In genomic region chr11:114071998-114072397, GRCm38 (mm10) we compare ENCODE assay signal across 8 mouse cellular contexts. TPM values are rescaled to one million over a fixed set of nuclear protein-coding genes. Genes with fewer than 3 reads are reported as not detected.
DNase-seq lines count a peak whose midpoint lies in the region; TF ChIP-seq lines count a peak whose summit lies in the region.

No protein-coding gene starts in this region.

- no peak overlapping the region for H3K4me3 ChIP-seq in lung, adult 2 months (replicated peaks; ENCODE audit: extremely low read depth, low read depth, low read length)

- no peak for TF ChIP-seq POLR2A in lung, adult 2 months (IDR thresholded peaks at IDR 0.05; ENCODE audit: borderline replicate concordance, extremely low read depth, low read depth, low read length)

- DNase-seq in gastrocnemius, adult 18-20 months (ENCODE audit: low spot score), result peak; percentile 27
- DNase-seq in gastrocnemius, adult 8-10 months (ENCODE audit: low spot score in 2 of 2), result no peak
- DNase-seq in ovary, postnatal 10 days (ENCODE audit: low spot score), result peak; percentile 24
- DNase-seq in ovary, adult 18-20 months (ENCODE audit: low spot score), result no peak
- DNase-seq in forelimb bud, embryonic 11.5 days (ENCODE audit: low read depth, low spot score), result peak; percentile 57
- DNase-seq in lung, adult 2 months, result no peak
- DNase-seq in thymus, postnatal 25 days, result peak; percentile 32
- DNase-seq in cerebellum, adult 11 months, result no peak

- peak; percentile 61 for TF ChIP-seq CTCF in lung, adult 2 months (IDR thresholded peaks at IDR 0.05; ENCODE audit: insufficient read depth, low read length)

- H3K4me1 ChIP-seq in lung, adult 2 months (ENCODE audit: control insufficient read depth, insufficient read depth, low read length), result no peaks in the 10 kb centered on the region

- WGBS in lung, adult 2 months, result 22% methylated on average over 8 of the region's 8 CpGs

RNA-seq across cellular contexts. Expression of gene Sdk2, which starts 5.2 kb away (rescaled TPM):
- under 1 TPM; 0.41 to 0.57 TPM for total RNA-seq in gastrocnemius, adult 18-20 months (2021)
- under 1 TPM; 0.19 to 0.58 (median 0.48) TPM for total RNA-seq in gastrocnemius, adult 8-10 months (2022)
- polyA plus RNA-seq in lung, adult 2 months (2012; rRNA removed), result 0.71 and 1.2 TPM in 2 replicates

Comparison
In these comparisons a context has a peak if more than half of its experiments do, and no peak if none do; other contexts are left out.
1. DNase-seq: peak in gastrocnemius, adult 18-20 months (single experiment), ovary, postnatal 10 days (single experiment), forelimb bud, embryonic 11.5 days (single experiment) and thymus, postnatal 25 days (single experiment); none in gastrocnemius, adult 8-10 months (0 of 2), ovary, adult 18-20 months (single experiment), lung, adult 2 months (single experiment) and cerebellum, adult 11 months (single experiment).